In the genomic region with DNA sequence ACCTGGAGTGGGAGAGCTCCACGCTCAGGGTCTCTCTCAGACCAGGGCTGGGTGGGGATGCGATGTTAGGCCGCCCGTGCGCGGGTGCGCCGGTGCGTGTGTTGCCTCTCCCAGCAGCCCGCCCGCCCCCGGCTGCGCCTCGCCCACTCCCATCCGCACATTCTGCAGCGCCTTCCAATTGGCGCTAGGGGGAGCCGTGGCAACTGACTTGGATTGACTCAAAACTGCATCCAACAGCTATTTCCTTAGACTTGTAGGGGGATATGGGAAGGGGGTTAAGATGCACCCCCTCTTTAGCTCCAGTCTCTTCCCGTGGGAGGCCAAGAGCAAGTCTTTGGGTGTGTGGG, we compare ENCODE assay signal across 8 mouse cellular contexts. TPM values are rescaled to one million over a fixed set of nuclear protein-coding genes. Genes with fewer than 3 reads are reported as not detected.
A peak's percentile ranks its signal among the peaks of the same experiment; 100 is the strongest.
DNase-seq lines count a peak whose midpoint lies in the region; ATAC-seq and TF ChIP-seq lines count a peak whose summit lies in the region.

No protein-coding gene starts in this region.

- peak overlapping the region; percentile 85 for H3K9ac ChIP-seq in heart, embryonic 11.5 days (ENCODE audit: low read depth, low read length)
- peak overlapping the region; percentile 77 for H3K9ac ChIP-seq in kidney, postnatal 0 days (ENCODE audit: low read depth, low read length)
- H3K9ac ChIP-seq in midbrain, embryonic 16.5 days (ENCODE audit: low read depth, low read length) = peak overlapping the region; percentile 84
- peak overlapping the region; percentile 76 for H3K9ac ChIP-seq in stomach, embryonic 14.5 days (replicated peaks; ENCODE audit: low read depth, low read length)

- H3K4me1 ChIP-seq in heart, embryonic 11.5 days (ENCODE audit: control insufficient read depth, insufficient read depth, low read length) = peaks cover 29% of the 10 kb centered on the region
- H3K4me1 ChIP-seq in kidney, postnatal 0 days (replicated peaks; ENCODE audit: insufficient read depth, low read length) = peaks cover 8% of the 10 kb centered on the region
- peaks cover 30% of the 10 kb centered on the region for H3K4me1 ChIP-seq in midbrain, embryonic 16.5 days (ENCODE audit: control insufficient read depth, insufficient read depth, low read length)
- H3K4me1 ChIP-seq in stomach, embryonic 14.5 days (ENCODE audit: control insufficient read depth, insufficient read depth, low read length) = peaks cover 22% of the 10 kb centered on the region

- H3K4me3 ChIP-seq in heart, embryonic 11.5 days (ENCODE audit: low read depth, low read length) = peak overlapping the region; percentile 56
- H3K4me3 ChIP-seq in kidney, postnatal 0 days (replicated peaks; ENCODE audit: low read depth, low read length) = peak overlapping the region; percentile 89
- peak overlapping the region; percentile 82 for H3K4me3 ChIP-seq in midbrain, embryonic 16.5 days (ENCODE audit: low read depth, low read length)
- peak overlapping the region; percentile 47 for H3K4me3 ChIP-seq in stomach, embryonic 14.5 days (ENCODE audit: low read depth, low read length)

- no peaks in the 10 kb centered on the region for H3K9me3 ChIP-seq in heart, embryonic 11.5 days (replicated peaks; ENCODE audit: control insufficient read depth, low read length)
- no peaks in the 10 kb centered on the region for H3K9me3 ChIP-seq in kidney, postnatal 0 days (replicated peaks; ENCODE audit: low read length)
- no peaks in the 10 kb centered on the region for H3K9me3 ChIP-seq in midbrain, embryonic 16.5 days (replicated peaks; ENCODE audit: control insufficient read depth, low read length, poor library complexity, severe bottlenecking)
- H3K9me3 ChIP-seq in stomach, embryonic 14.5 days (ENCODE audit: control insufficient read depth, low read depth, low read length) = no peaks in the 10 kb centered on the region

- H3K27me3 ChIP-seq in heart, embryonic 11.5 days (ENCODE audit: control insufficient read depth, insufficient read depth, low read length) = no peaks in the 10 kb centered on the region; the same call in none of the 2 replicates
- no peaks in the 10 kb centered on the region for H3K27me3 ChIP-seq in kidney, postnatal 0 days (ENCODE audit: insufficient read depth, low read length)
- H3K27me3 ChIP-seq in midbrain, embryonic 16.5 days (ENCODE audit: control insufficient read depth, insufficient read depth, low read depth, low read length) = no peaks in the 10 kb centered on the region
- no peaks in the 10 kb centered on the region for H3K27me3 ChIP-seq in stomach, embryonic 14.5 days (ENCODE audit: control insufficient read depth, insufficient read depth, low read length)

- H3K4me2 ChIP-seq in heart, embryonic 11.5 days = peak overlapping the region; percentile 96
- peak overlapping the region; percentile 98 for H3K4me2 ChIP-seq in kidney, postnatal 0 days (ENCODE audit: low read length)
- H3K4me2 ChIP-seq in midbrain, embryonic 16.5 days (ENCODE audit: low read length) = peak overlapping the region; percentile 100
- H3K4me2 ChIP-seq in stomach, embryonic 14.5 days (replicated peaks; ENCODE audit: low read depth, low read length) = peak overlapping the region; percentile 98

- no peaks in the 10 kb centered on the region for H3K36me3 ChIP-seq in heart, embryonic 11.5 days (ENCODE audit: control insufficient read depth, insufficient read depth, low read length)
- H3K36me3 ChIP-seq in kidney, postnatal 0 days (ENCODE audit: insufficient read depth, low read length) = no peaks in the 10 kb centered on the region
- H3K36me3 ChIP-seq in midbrain, embryonic 16.5 days (ENCODE audit: control insufficient read depth, insufficient read depth, low read length) = no peaks in the 10 kb centered on the region
- no peaks in the 10 kb centered on the region for H3K36me3 ChIP-seq in stomach, embryonic 14.5 days (ENCODE audit: control insufficient read depth, insufficient read depth, low read length)

- 0 out of 2 replicates have a peak, but pooled peaks have one; percentile 8 for ATAC-seq in heart, embryonic 11.5 days (replicated peaks; ENCODE audit: insufficient number of reproducible peaks, low FRiP score, low TSS enrichment)
- ATAC-seq in kidney, postnatal 0 days (replicated peaks; ENCODE audit: low FRiP score, low read depth) = 0 out of 2 replicates have a peak, but pooled peaks have one; percentile 12
- ATAC-seq in midbrain, embryonic 16.5 days = peak; percentile 27; the same call in 1 of the 2 replicates
- ATAC-seq in stomach, embryonic 14.5 days (ENCODE audit: insufficient number of reproducible peaks, insufficient read depth, low FRiP score, low read depth) = peak; percentile 8; the same call in 1 of the 2 replicates

- peak; percentile 82 for TF ChIP-seq CTCF in kidney, postnatal 0 days (IDR thresholded peaks at IDR 0.05; ENCODE audit: low read depth)

- DNase-seq in urinary bladder, adult 18-20 months (ENCODE audit: low spot score in 2 of 2) = peak; percentile 50 to 66
- no peak for DNase-seq in urinary bladder, postnatal 10 days (ENCODE audit: low spot score)
- peak; percentile 92 for DNase-seq in embryo, embryonic 9.5 days (ENCODE audit: extremely low spot score)
- DNase-seq in kidney, postnatal 0 days (ENCODE audit: low spot score) = peak; percentile 94
- DNase-seq in liver = peak; percentile 74

- peak overlapping the region; percentile 82; the same call in 1 of the 2 replicates for H3K27ac ChIP-seq in heart, embryonic 11.5 days (ENCODE audit: low read depth, low read length)
- H3K27ac ChIP-seq in kidney, postnatal 0 days = peak overlapping the region; percentile 99
- H3K27ac ChIP-seq in midbrain, embryonic 16.5 days (ENCODE audit: low read length) = peak overlapping the region; percentile 85
- H3K27ac ChIP-seq in stomach, embryonic 14.5 days (ENCODE audit: low read length) = peak overlapping the region; percentile 97; the same call in 1 of the 2 replicates

- WGBS in heart, embryonic 11.5 days (ENCODE audit: insufficient replicate concordance) = 1% methylated on average over 19 of the region's 19 CpGs
- WGBS in kidney, postnatal 0 days = under 1% methylated on average over 18 of the region's 19 CpGs
- under 1% methylated on average over 19 of the region's 19 CpGs for WGBS in midbrain, embryonic 16.5 days
- under 1% methylated on average over 19 of the region's 19 CpGs for WGBS in stomach, embryonic 14.5 days

RNA-seq across cellular contexts. Expression of a gene that starts 4.2 kb away (rescaled TPM):
- 2.4 TPM in 2 replicates for polyA plus RNA-seq in heart, embryonic 11.5 days (2014; fragmentation: Nextera tagmentation; extraction: Ambion mirVana)
- 3.5 and 8.1 TPM in 2 replicates for polyA plus RNA-seq in kidney, postnatal 0 days (2015; fragmentation: Nextera tagmentation; extraction: Ambion mirVana)
- polyA plus RNA-seq in midbrain, embryonic 16.5 days (2015; fragmentation: Nextera tagmentation; extraction: Ambion mirVana) = 2.0 TPM in 2 replicates
- 2.8 and 3.1 TPM in 2 replicates for polyA plus RNA-seq in stomach, embryonic 14.5 days (2014; fragmentation: Nextera tagmentation; extraction: Ambion mirVana)

RNA-seq across cellular contexts. Expression of a gene that starts 53.9 kb away (rescaled TPM):
- polyA plus RNA-seq in heart, embryonic 11.5 days (2014; fragmentation: Nextera tagmentation; extraction: Ambion mirVana) = 50.3 and 63.5 TPM in 2 replicates
- polyA plus RNA-seq in kidney, postnatal 0 days (2015; fragmentation: Nextera tagmentation; extraction: Ambion mirVana) = 131 and 142 TPM in 2 replicates
- polyA plus RNA-seq in midbrain, embryonic 16.5 days (2015; fragmentation: Nextera tagmentation; extraction: Ambion mirVana) = 146 and 156 TPM in 2 replicates
- polyA plus RNA-seq in stomach, embryonic 14.5 days (2014; fragmentation: Nextera tagmentation; extraction: Ambion mirVana) = 82.6 and 85.4 TPM in 2 replicates

RNA-seq across cellular contexts. Expression of a gene that starts 54.2 kb away (rescaled TPM):
- 61.5 and 66.0 TPM in 2 replicates for polyA plus RNA-seq in heart, embryonic 11.5 days (2014; fragmentation: Nextera tagmentation; extraction: Ambion mirVana)
- polyA plus RNA-seq in kidney, postnatal 0 days (2015; fragmentation: Nextera tagmentation; extraction: Ambion mirVana) = 42.9 and 49.2 TPM in 2 replicates
- 23.6 and 26.0 TPM in 2 replicates for polyA plus RNA-seq in midbrain, embryonic 16.5 days (2015; fragmentation: Nextera tagmentation; extraction: Ambion mirVana)
- polyA plus RNA-seq in stomach, embryonic 14.5 days (2014; fragmentation: Nextera tagmentation; extraction: Ambion mirVana) = 27.3 and 30.0 TPM in 2 replicates
